Mouse (Mus musculus): ENCODE measurements around the gene Cped1.

The Cped1 gene

DNA sequence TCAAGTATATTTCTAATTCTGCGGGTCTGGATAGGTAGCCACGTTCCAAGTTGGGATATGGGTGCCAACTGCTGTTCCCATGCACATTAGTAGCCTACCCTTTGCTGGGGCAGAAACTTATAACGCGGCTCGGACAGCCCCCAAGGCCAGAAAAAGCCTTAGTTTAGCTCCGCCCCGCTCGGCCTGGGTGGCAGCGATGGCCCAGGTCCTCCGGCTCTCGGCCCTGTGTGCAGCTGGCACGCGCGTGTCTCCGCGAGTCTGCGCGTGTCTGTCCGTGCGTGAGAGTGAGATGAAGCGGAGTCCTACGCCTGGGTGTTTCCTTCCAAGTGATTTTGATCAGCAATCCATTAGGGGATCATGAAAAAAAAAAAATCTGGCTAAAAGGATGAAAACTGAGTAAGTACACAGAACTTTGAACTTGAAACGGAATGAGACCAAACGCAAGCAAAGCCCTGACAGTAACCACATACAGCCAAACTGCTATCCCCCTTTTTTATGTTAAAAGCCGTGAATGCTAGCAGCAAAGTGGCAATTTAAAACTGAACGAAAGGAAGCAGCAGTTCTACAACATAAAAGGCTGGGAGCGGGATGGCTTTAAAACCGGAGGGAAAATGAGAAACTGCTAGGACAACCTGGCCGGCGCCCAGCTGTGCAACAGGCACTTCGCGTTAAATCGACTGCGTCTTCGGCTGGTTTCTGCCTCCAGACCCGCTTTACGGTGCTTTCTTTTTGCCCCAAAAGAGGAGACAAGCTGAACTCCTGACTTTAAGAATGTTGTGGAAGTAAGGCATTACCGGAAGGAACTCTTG lies at the start of gene Cped1:
Gene Cped1, plus strand, starts transcription at position 185 of the 809 bp plus-strand sequence.
- DNase-seq (ENCODE audit: low spot score in 2 of 2), result peak; percentile 32 to 65

GRCm38 (mm10) chr6:21937981-21938635 lies 47.6 kb upstream of the Cped1 start:
- peak in 1 of 2 experiments; percentile 14 for DNase-seq (ENCODE audit: low spot score in 2 of 2)

DNA sequence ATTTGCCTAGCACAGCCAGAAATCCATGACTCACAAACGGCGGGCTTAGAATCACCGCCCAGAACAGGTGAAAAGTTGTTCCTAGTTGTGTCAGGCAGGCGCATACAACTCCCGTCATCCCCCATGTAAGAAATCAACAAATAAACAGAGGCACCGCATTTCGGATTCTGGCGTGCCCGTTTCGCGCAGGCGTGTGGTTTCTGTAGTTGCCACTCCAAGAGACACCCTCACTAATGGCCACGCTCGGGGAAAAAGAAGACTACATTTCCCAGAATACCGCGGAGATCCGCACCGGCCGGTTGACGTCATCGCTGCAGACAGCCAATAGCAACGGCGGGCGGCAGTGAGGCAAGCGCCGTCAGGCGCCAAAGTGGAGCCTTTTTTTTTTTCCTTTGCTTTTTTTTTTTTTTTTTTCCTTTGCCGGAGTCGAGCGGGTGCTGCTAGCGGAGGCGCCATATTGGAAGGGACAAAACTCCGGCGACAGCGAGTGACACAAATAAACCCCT lies 36.4 kb upstream of the Cped1 start, which contains the start of gene Ing3:
Gene Ing3, plus strand, starts transcription at position 346 of the 506 bp plus-strand sequence.
- DNase-seq (ENCODE audit: low spot score in 2 of 2), result peak; percentile 92 to 98

DNA sequence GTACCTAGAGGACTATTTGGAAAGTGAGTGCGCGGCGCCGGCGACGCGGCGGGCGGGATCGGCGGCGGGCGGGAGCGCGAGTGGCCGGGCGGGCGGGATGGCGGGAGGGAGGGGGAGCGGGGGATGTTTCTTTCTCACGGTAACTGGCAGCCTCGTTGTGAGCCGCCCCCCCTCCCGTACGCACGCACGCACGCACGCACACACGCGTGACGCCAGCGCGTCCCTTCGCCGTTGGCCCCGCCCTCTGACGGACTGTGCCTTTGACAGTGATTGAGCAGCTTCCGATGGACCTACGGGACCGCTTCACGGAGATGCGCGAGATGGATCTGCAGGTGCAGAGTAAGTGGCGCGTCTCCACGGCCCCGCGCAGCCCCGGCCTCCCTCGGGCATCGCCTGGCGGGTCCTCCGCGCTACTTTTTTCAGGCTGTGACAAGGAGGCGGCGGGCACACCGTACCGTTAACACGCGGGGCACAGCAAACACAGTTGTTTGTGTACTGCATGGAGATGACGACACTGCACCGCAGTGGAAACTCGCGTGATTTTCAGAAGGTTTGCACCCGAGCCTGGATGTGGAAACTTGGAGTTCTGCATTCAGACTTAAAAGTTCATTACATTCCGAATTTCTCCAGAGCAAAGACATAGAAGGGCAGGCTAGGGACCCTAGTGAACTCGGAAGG lies 35.8 kb upstream of the Cped1 start:
- DNase-seq (ENCODE audit: low spot score in 2 of 2), result peak; percentile 96 to 97

GRCm38 (mm10) chr6:21950676-21951075 lies 35.0 kb upstream of the Cped1 start:
- DNase-seq (ENCODE audit: low spot score in 2 of 2), result no peak

DNA sequence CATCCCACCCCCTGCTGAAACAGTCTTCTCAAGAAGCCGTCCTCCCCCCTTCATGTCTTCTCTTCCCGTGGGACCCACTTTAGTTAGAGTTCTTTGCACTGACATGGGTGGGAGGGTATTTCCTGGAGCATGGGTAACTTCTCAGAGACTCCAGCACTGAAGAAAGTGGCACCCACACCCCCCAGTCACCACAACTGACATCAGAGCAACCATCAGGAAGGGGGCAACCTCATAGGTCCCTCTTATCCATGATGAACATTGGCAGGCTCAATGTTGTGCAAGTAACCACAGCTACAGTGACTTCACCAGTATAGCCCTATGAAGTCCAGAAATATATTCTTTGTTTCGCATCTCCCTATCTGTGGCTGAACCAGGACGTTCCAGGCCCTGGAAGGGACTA lies 30.2 kb upstream of the Cped1 start:
- no peak for DNase-seq (ENCODE audit: low spot score in 2 of 2)

DNA sequence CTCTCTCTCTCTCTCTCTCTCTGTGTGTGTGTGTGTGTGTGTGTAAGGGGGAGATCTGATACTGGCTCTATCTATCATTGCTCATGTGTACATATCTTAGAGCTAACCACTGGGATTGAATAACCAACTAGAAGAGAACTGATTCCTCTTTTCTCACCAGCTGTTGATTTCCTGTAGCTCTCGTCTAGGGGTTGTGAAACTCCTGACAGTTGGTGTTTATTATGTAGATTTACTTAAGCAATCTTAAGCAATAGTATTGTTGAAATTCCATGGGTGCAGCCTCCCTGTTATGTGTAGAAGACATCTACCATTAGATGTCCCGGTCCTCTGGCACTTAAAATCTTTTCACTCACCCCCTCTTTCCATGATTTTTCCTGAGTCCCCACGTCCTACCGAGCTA lies 26.8 kb upstream of the Cped1 start:
- DNase-seq (ENCODE audit: low spot score in 2 of 2), result no peak

DNA sequence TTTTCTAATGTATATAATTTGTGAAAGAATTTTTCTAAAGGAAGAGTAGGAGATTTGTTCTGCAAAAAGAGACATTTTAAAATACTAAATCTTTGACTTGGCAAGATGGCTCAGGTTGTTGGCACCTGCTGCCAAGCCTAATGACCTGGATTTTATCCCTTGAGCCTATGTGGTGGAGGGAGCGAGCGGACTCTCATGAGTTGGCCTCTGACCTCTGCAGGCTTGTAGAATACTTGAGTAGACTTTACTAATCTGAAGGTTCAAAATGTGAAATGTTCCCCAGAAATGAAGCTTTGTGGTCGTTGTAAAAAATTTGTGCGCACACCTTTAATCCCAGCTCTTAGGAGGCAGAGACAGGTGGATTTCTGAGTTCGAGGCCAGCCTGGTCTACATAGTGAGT lies 25.8 kb upstream of the Cped1 start:
- no peak for DNase-seq (ENCODE audit: low spot score in 2 of 2)

DNA sequence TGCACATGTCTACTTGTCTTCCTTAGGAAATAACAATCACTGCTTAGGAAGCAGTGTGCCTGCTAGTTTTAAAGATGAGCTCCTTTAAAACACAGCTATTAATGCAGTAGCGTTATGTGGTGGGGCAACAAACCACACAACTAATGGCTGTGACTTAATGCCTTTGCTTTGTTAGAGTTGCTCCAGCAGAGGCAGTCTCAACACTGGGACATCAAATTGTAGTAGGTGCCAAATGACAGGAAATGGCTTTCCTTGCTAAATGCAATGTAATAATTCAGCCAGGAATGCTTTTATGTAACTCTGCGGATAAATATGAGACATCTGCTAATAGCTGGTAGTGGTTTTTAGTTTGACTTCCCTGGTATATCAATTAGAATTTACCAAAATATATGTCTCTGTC lies 8.2 kb upstream of the Cped1 start:
- DNase-seq (ENCODE audit: low spot score in 2 of 2), result no peak

- DNase-seq (ENCODE audit: low spot score in 2 of 2), result no peak
Observed at GRCm38 (mm10) chr6:21981114-21981513, 4.6 kb upstream of the Cped1 start.

DNA sequence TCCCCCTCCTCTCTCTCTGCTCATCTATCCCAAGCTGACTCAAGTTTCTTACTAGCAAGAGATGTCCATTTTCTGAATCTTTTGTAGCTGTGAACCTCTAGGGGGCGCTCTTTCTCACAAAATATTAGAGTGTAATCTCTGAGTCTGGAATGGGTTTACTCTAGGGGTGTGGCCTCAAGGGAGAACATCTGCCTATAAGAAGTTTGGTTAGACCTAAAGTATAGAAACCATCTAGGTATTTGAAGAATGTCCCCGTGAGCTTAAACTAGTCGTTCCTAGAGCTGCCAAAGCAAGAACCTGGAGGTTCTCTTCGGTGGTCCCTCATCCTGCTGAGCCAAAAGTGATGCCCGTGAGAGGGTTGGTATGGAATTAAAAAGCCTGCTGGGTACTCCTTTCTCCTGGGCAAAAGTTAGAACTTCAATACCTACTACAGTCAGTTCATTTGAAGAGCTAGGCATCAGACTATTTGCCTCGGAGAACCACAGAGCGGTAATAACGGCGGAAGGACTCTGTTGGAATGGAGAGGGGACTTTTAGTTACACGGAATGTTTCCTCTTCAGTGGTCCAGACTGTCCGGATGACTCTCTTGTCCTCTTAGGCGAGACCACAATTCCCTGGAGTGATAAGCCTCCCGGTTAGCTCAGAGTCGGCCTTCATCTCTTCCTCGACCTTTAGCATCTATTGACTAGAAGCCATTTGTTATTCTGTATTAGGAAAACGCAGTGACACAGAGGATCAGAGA lies 555 bp upstream of the Cped1 start:
- peak; percentile 28 to 50 for DNase-seq (ENCODE audit: low spot score in 2 of 2)

DNA sequence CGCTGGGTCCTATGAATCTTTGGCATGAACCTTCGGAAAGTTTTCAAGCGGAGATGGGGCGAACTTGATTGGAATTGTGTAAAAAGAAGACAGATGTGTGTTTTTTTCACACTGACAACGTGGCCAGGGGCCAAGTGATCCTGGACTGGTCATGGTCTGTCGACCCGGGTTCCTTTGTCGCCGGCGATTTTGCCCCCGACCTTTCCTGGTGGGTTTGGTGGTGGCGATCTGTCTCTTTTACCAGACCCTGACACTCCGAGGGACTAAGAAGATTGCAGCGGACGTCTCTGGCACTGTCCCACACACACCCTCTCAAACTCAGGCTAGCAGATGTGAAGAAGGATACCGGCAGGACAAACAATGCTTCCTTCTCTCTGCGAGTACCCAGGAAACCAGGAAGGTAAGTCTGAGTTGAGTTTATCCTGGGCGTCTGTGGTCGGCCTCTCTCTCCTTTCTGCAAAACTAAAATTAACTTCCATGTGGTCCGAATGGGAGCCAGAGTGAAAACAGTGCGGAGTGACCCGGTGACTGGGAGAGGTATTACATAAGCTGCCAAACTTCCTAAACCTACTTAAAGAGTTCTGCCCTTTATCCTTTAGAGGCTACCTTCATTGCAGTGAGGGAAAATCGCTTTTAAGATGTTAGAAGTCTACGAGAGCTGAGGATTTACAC lies 1.1 kb downstream of the Cped1 start:
- peak in 1 of 2 experiments; percentile 44 for DNase-seq (ENCODE audit: low spot score in 2 of 2)

DNA sequence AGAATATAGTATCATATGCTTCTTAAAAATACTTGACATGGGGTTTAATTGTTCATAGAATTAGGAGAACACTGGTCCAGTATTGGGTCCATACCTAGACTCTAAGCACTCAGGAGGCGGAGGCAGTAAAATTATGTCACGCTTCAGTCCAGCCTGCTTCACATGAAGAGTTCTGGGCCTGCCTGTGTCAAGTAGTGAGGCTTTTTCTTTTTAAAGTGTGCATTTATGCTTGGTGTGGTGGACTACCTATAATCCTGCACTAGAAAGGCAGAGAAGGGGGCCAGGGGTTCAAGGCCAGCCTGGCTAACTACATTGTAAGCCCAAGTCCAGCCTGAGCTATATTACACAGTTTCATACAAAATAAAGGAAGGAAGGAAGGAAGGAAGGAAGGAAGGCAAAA lies 1.8 kb downstream of the Cped1 start:
- no peak for DNase-seq (ENCODE audit: low spot score in 2 of 2)

GRCm38 (mm10) chr6:21988296-21988695 lies 2.6 kb downstream of the Cped1 start:
- no peak for DNase-seq (ENCODE audit: low spot score in 2 of 2)

GRCm38 (mm10) chr6:21989081-21989480 lies 3.4 kb downstream of the Cped1 start:
- no peak for DNase-seq (ENCODE audit: low spot score in 2 of 2)

DNA sequence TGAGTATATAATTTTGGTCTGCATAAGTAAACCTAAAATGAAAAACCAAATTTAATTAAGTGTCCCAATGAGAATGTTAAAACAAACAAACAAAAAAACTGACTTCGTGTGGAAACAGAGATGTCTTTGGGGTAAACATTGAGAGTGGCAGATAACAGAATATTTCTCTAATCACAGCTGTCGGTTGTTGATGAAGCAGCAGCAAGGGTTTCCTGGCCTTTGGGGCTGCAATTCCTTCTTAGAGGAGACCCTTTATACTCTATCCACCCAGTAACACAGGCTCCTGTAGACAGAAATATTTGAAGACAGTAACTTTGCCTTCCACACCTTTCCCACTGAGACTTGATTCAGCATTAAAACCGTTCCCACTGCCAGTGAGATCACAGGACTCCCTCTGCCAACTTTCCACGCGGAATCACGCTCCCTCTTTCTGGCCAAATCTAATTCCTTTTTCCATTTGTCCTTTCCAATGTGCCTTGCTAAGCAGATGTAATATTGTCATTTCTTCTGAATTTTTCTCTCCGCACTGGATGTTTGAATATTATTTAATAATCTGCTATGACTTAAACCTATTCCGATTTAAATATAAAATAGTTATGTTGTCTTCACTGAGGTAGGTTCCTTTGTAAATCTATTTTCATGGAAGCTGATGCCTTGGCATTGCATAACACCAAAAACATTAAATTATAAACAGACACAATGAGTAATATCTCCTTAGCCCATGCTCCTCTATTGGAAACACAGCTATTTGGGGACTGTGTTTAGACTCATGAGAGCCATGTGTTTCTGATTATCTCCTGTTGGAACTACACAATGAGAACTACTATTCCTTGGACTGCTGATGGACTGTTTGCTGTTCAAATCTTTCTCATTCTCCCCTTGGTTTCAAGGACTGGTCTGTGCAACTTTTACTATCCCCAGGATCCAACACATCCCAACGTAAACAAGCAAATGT lies 4.7 kb downstream of the Cped1 start:
- no peak for DNase-seq (ENCODE audit: low spot score in 2 of 2)

GRCm38 (mm10) chr6:21991151-21991550 lies 5.4 kb downstream of the Cped1 start:
- DNase-seq (ENCODE audit: low spot score in 2 of 2), result no peak

DNA sequence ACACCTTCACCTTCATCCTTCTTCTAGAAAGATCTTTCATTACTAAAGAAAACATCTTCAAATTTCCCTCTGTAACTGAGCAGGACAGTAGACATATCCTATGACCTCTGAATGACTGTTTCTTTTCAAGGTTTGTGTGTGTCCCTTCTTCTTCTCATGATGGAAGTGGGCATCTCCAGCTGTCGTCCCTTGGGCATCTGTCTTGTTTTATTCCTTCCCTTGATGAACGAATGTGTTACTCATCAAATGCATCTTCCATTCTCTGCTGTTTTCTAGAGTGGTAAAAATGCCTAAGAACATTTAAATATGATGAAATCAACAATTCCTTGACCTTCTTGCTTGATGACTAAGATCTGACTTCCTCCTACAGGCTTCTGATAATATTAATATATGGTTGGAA lies 7.4 kb downstream of the Cped1 start:
- no peak for DNase-seq (ENCODE audit: low spot score in 2 of 2)

DNA sequence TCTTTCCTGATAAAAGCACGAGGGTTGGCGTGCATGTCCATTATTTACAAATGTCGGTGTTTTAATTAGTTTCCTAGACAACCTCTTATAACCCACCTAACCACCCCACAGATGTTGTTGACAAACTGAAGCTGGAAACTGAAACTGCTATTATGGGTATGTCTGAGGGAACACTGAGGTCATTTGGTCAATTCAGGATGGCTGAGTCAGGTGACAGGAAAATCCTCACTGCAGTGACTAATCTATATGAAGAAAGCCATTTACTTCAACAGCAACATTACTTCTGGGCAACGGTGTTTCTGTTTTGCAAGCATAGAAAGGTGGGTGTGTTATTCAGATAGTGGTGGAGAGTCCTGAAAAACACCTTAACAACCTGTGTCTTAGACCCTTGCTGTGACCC lies 12.4 kb downstream of the Cped1 start:
- DNase-seq (ENCODE audit: low spot score in 2 of 2), result no peak

DNA sequence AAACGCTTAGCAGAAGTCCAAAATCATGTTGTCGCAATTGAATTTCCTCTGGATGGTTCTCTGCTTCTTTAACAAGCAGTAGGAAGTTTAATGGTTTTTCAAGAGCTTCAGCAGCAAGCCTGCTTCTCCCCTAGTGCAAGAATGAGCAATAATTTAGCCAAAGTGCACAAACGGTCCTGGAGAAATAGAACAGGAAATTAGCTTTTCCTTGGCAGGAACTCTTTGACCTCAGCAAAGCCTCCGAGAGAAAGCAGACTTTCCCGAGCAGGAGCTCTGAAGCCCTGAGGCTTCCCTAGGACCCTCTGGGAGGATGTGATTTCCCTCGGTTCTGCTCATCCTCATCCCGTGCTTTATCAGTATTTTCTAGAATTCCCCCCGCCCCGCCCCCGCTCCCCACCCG lies 13.3 kb downstream of the Cped1 start:
- DNase-seq (ENCODE audit: low spot score in 2 of 2), result no peak
